Mouse (Mus musculus): ENCODE measurements around the gene Olfr1137. TPM values are rescaled to one million over a fixed set of nuclear protein-coding genes. Genes with fewer than 3 reads are reported as not detected.

Olfr1137 gene
- not detected in 2 replicates for polyA plus RNA-seq (2015; fragmentation: Nextera tagmentation; extraction: Ambion mirVana)

- no peaks in the 10 kb centered on the region for H3K36me3 ChIP-seq
- no peaks in the 10 kb centered on the region for H3K4me1 ChIP-seq (replicated peaks)
Observed at GRCm38 (mm10) chr2:87713079-87713478, at the start of gene Olfr1137. Gene Olfr1137, minus strand, starts transcription at chr2:87713179.

GRCm38 (mm10) chr2:87753891-87754290 is 40.9 kb upstream of the Olfr1137 start, which contains the start of gene Olfr1141:
Gene Olfr1141, minus strand, starts transcription at chr2:87753991.
- no peak within 1 kb of the TSS for H3K27ac ChIP-seq
- no peaks in the 10 kb centered on the region for H3K4me1 ChIP-seq (replicated peaks)
- 88% methylated on average over 1 of the region's 1 CpGs for WGBS
- no peak for ATAC-seq
- H3K9me3 ChIP-seq: no peaks in the 10 kb centered on the region
- no peaks in the 10 kb centered on the region for H3K27me3 ChIP-seq (replicated peaks)
- H3K36me3 ChIP-seq: no peaks in the 10 kb centered on the region
- H3K4me3 ChIP-seq (replicated peaks): no peak within 1 kb of the TSS
- no peak within 1 kb of the TSS for H3K9ac ChIP-seq
- H3K4me2 ChIP-seq (replicated peaks): no peak within 1 kb of the TSS

More at GRCm38 (mm10) chr2:87713079-87713478, at the start of gene Olfr1137:
- Histone ChIP-seq H3K9me3 (no peaks in the 10 kb centered on the region), H3K9ac (no peak within 1 kb of the TSS), H3K27me3 (replicated peaks) (no peaks in the 10 kb centered on the region), H3K4me3 (replicated peaks) (no peak within 1 kb of the TSS), H3K27ac (no peak within 1 kb of the TSS), H3K4me2 (replicated peaks) (no peak within 1 kb of the TSS)
- ATAC-seq: no peak

GRCm38 (mm10) chr2:87743452-87743851 is 30.5 kb upstream of the Olfr1137 start, which contains the start of gene Olfr1140:
Gene Olfr1140, plus strand, starts transcription at chr2:87743752.
- no peak within 1 kb of the TSS for H3K4me2 ChIP-seq (replicated peaks)
- H3K36me3 ChIP-seq: no peaks in the 10 kb centered on the region
- no peak for ATAC-seq
- H3K4me1 ChIP-seq (replicated peaks): no peaks in the 10 kb centered on the region
- H3K27ac ChIP-seq: no peak within 1 kb of the TSS
- H3K9me3 ChIP-seq: no peaks in the 10 kb centered on the region
- H3K27me3 ChIP-seq (replicated peaks): no peaks in the 10 kb centered on the region
- H3K4me3 ChIP-seq (replicated peaks): no peak within 1 kb of the TSS
- WGBS: 75% methylated on average over 3 of the region's 3 CpGs
- no peak within 1 kb of the TSS for H3K9ac ChIP-seq

- Histone ChIP-seq H3K9me3 (no peaks in the 10 kb centered on the region), H3K9ac (no peak within 1 kb of the TSS), H3K27me3 (replicated peaks) (no peaks in the 10 kb centered on the region), H3K4me2 (replicated peaks) (no peak within 1 kb of the TSS), H3K4me3 (replicated peaks) (no peak within 1 kb of the TSS), H3K27ac (no peak within 1 kb of the TSS), H3K4me1 (replicated peaks) (no peaks in the 10 kb centered on the region), H3K36me3 (no peaks in the 10 kb centered on the region)
- 83% methylated on average over 1 of the region's 1 CpGs for WGBS
- ATAC-seq: no peak
Observed at GRCm38 (mm10) chr2:87739878-87740277, 26.9 kb upstream of the Olfr1137 start, which contains the start of gene Olfr1138. Gene Olfr1138, minus strand, starts transcription at chr2:87739978.

GRCm38 (mm10) chr2:87693847-87694246 is 19.1 kb downstream of the Olfr1137 start, which contains the start of gene Olfr1136:
Gene Olfr1136, minus strand, starts transcription at chr2:87693947.
- H3K4me1 ChIP-seq (replicated peaks): no peaks in the 10 kb centered on the region
- no peak within 1 kb of the TSS for H3K4me2 ChIP-seq (replicated peaks)

GRCm38 (mm10) chr2:87673564-87673963 is 39.4 kb downstream of the Olfr1137 start, which contains the start of gene Olfr1135:
Gene Olfr1135, minus strand, starts transcription at chr2:87673664.
- Histone ChIP-seq H3K9ac (no peak within 1 kb of the TSS), H3K27me3 (replicated peaks) (no peaks in the 10 kb centered on the region), H3K4me1 (replicated peaks) (no peaks in the 10 kb centered on the region), H3K9me3 (no peaks in the 10 kb centered on the region), H3K36me3 (no peaks in the 10 kb centered on the region), H3K4me3 (replicated peaks) (no peak within 1 kb of the TSS), H3K27ac (no peak within 1 kb of the TSS), H3K4me2 (replicated peaks) (no peak within 1 kb of the TSS)
- WGBS: 22% methylated on average over 1 of the region's 1 CpGs
- ATAC-seq: no peak

More at GRCm38 (mm10) chr2:87693847-87694246, 19.1 kb downstream of the Olfr1137 start, which contains the start of gene Olfr1136:
- Histone ChIP-seq H3K9me3 (no peaks in the 10 kb centered on the region), H3K27ac (no peak within 1 kb of the TSS), H3K9ac (no peak within 1 kb of the TSS), H3K36me3 (no peaks in the 10 kb centered on the region), H3K27me3 (replicated peaks) (no peaks in the 10 kb centered on the region), H3K4me3 (replicated peaks) (no peak within 1 kb of the TSS)
- ATAC-seq: no peak

Other genes starting within 250 kb of the Olfr1137 start
- gene Pramel7, start 216.1 kb downstream of the Olfr1137 start, polyA plus RNA-seq (2015; fragmentation: Nextera tagmentation; extraction: Ambion mirVana): not detected in 2 replicates
- not detected in 2 replicates for gene Pramel6, start 206.6 kb downstream of the Olfr1137 start, polyA plus RNA-seq (2015; fragmentation: Nextera tagmentation; extraction: Ambion mirVana)
- gene Olfr153, start 181.4 kb downstream of the Olfr1137 start, polyA plus RNA-seq (2015; fragmentation: Nextera tagmentation; extraction: Ambion mirVana): not detected in 2 replicates
- gene Olfr1128, start 167.6 kb downstream of the Olfr1137 start, polyA plus RNA-seq (2015; fragmentation: Nextera tagmentation; extraction: Ambion mirVana): not detected in 2 replicates
- not detected in 2 replicates for gene Olfr1129, start 139.3 kb downstream of the Olfr1137 start, polyA plus RNA-seq (2015; fragmentation: Nextera tagmentation; extraction: Ambion mirVana)
- not detected in 2 replicates for gene Olfr1130, start 107.0 kb downstream of the Olfr1137 start, polyA plus RNA-seq (2015; fragmentation: Nextera tagmentation; extraction: Ambion mirVana)
- not detected in 2 replicates for gene Olfr1131, start 86.1 kb downstream of the Olfr1137 start, polyA plus RNA-seq (2015; fragmentation: Nextera tagmentation; extraction: Ambion mirVana)
- gene Olfr1132, start 75.6 kb downstream of the Olfr1137 start, polyA plus RNA-seq (2015; fragmentation: Nextera tagmentation; extraction: Ambion mirVana): not detected in 2 replicates
- not detected in 2 replicates for gene Olfr1133, start 65.8 kb downstream of the Olfr1137 start, polyA plus RNA-seq (2015; fragmentation: Nextera tagmentation; extraction: Ambion mirVana)
- gene Olfr1134, start 54.7 kb downstream of the Olfr1137 start, polyA plus RNA-seq (2015; fragmentation: Nextera tagmentation; extraction: Ambion mirVana): not detected in 2 replicates
- gene Olfr1135, start 39.5 kb downstream of the Olfr1137 start, polyA plus RNA-seq (2015; fragmentation: Nextera tagmentation; extraction: Ambion mirVana): not detected in 2 replicates
- gene Olfr1136, start 19.2 kb downstream of the Olfr1137 start, polyA plus RNA-seq (2015; fragmentation: Nextera tagmentation; extraction: Ambion mirVana): not detected in 2 replicates
- gene Olfr1138, start 26.8 kb upstream of the Olfr1137 start, polyA plus RNA-seq (2015; fragmentation: Nextera tagmentation; extraction: Ambion mirVana): not detected in 2 replicates
- not detected in 2 replicates for gene Olfr1140, start 30.6 kb upstream of the Olfr1137 start, polyA plus RNA-seq (2015; fragmentation: Nextera tagmentation; extraction: Ambion mirVana)
- gene Olfr1141, start 40.8 kb upstream of the Olfr1137 start, polyA plus RNA-seq (2015; fragmentation: Nextera tagmentation; extraction: Ambion mirVana): not detected in 2 replicates
- not detected in 2 replicates for gene Olfr152, start 66.3 kb upstream of the Olfr1137 start, polyA plus RNA-seq (2015; fragmentation: Nextera tagmentation; extraction: Ambion mirVana)
- gene Olfr1143, start 87.4 kb upstream of the Olfr1137 start, polyA plus RNA-seq (2015; fragmentation: Nextera tagmentation; extraction: Ambion mirVana): not detected in 2 replicates
- not detected in 2 replicates for gene Olfr1145, start 96.6 kb upstream of the Olfr1137 start, polyA plus RNA-seq (2015; fragmentation: Nextera tagmentation; extraction: Ambion mirVana)
- not detected in 2 replicates for gene Olfr1148, start 117.4 kb upstream of the Olfr1137 start, polyA plus RNA-seq (2015; fragmentation: Nextera tagmentation; extraction: Ambion mirVana)
- not detected in 2 replicates for gene Olfr1150-ps1, start 130.8 kb upstream of the Olfr1137 start, polyA plus RNA-seq (2015; fragmentation: Nextera tagmentation; extraction: Ambion mirVana)
- gene Olfr1151, start 142.7 kb upstream of the Olfr1137 start, polyA plus RNA-seq (2015; fragmentation: Nextera tagmentation; extraction: Ambion mirVana): not detected in 2 replicates
- not detected in 2 replicates for gene Olfr1152, start 153.3 kb upstream of the Olfr1137 start, polyA plus RNA-seq (2015; fragmentation: Nextera tagmentation; extraction: Ambion mirVana)
- not detected in 2 replicates for gene Olfr1153, start 181.8 kb upstream of the Olfr1137 start, polyA plus RNA-seq (2015; fragmentation: Nextera tagmentation; extraction: Ambion mirVana)
- gene Olfr1154, start 192.0 kb upstream of the Olfr1137 start, polyA plus RNA-seq (2015; fragmentation: Nextera tagmentation; extraction: Ambion mirVana): not detected in 2 replicates
- gene Olfr1155, start 232.0 kb upstream of the Olfr1137 start, polyA plus RNA-seq (2015; fragmentation: Nextera tagmentation; extraction: Ambion mirVana): not detected in 2 replicates
- gene Olfr1156, start 239.9 kb upstream of the Olfr1137 start, polyA plus RNA-seq (2015; fragmentation: Nextera tagmentation; extraction: Ambion mirVana): not detected in 2 replicates